Mouse (Mus musculus) bone marrow macrophage, adult 2 months (primary cell): ENCODE results near the gene Pga5.

ENCODE experiments used
- CTCF ChIP-seq: IDR thresholded peaks from 2 replicates; pipeline ENCODE4 v1.5.1; 2012; ENCODE audit warnings: low read depth, mild to moderate bottlenecking, low read length, moderate library complexity
- POLR2A ChIP-seq: IDR thresholded peaks from 2 replicates; pipeline ENCODE4 v1.6.1; 2012; ENCODE audit warnings: mild to moderate bottlenecking, low read depth, low read length, borderline replicate concordance

DNA sequence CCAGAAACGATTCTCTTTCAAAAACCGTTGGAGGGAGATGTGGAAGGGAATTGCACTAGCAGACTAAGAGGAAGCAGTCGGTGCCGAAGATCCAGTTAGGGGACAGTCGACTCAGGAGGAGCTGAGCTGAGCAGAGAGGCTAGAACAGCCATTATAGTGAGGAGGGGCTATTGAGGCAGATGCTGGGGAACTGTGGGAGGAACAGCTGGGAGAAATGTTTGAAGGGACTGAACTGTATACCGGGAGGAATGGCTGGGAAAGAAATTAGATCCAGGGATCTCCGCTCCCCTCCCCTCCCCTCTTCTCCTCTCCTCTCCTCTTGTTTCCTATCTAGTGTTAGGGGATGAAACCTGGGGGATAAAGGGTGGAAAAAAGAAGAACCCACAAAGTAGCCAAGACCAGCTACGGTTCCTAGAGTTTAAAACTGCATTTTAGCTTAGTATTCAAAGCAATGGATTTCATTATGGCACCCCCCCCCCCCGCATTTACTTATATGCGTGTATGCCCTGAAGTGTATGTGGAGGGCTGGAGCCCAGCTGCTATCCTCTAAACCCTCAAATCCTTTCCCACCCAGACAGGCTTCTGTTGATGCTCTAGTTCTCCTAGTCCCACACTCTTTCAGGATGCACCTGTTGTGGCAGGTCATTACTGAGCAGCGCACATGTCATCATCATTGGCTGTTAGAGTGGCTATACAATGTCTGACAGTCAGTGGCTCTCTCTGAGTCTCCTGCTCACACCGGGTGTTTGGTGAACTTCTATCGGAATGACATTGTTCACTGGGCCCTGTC is 37.1 kb downstream of the Pga5 start:
- TF ChIP-seq POLR2A, result no peak
- TF ChIP-seq CTCF, result no peak
